Mouse (Mus musculus) megakaryocyte progenitor cell, adult 5-6 weeks (primary cell): ENCODE data around the gene She. TPM values are rescaled to one million over a fixed set of nuclear protein-coding genes. Genes with fewer than 3 reads are reported as not detected.
"Not testable (repeated sequence)": the region's sequence is repeated elsewhere in the genome, so short reads cannot be mapped to it uniquely, and the experiment has no call there.

Experiments
- ATAC-seq: replicated peaks from 2 replicates; pipeline ENCODE4 v1.8.0; 2016; ENCODE audit warnings: mild to moderate bottlenecking, moderate TSS enrichment, inconsistent platforms; ENCODE audit not compliant: poor library complexity
- total RNA-seq, 2 experiments: library from RNA; stranded (forward) in 1 of 2; stranded (reverse) in 1 of 2; fragments of 157-497, 149-512 nt in 1 of 2; fragments of 200-1000 nt in 1 of 2; gene quantifications; 2 replicates each; pipeline versions ENCODE4 v1.2.3 to v1.2.4; 2015 to 2017

Gene She
- total RNA-seq, 2 experiments from 2014 or later, result 0.12 TPM; not detected in 1

DNA sequence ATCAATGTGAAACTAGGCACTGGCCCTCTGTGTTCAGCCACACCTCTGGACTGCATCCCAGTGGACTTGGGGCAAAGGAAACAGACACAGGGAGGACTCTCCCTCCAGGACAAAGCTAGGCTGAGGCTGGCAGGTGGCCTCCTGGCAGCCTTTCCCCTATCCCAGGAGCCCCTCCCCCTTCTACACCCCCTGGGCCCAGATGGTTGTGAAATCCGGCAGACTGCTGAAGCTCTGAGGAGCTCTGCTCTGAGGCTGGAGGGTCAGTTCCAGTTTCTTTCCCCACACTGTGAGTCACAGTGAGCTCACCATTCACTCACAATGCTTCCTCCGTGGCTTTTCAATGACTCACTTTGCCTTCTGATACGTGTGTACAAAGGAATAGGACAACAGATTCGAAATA lies 29.9 kb downstream of the She start:
- peak; percentile 90 for ATAC-seq

- no peak for ATAC-seq
Measured at GRCm38 (mm10) chr3:89862182-89862761, 31.1 kb downstream of the She start.

DNA sequence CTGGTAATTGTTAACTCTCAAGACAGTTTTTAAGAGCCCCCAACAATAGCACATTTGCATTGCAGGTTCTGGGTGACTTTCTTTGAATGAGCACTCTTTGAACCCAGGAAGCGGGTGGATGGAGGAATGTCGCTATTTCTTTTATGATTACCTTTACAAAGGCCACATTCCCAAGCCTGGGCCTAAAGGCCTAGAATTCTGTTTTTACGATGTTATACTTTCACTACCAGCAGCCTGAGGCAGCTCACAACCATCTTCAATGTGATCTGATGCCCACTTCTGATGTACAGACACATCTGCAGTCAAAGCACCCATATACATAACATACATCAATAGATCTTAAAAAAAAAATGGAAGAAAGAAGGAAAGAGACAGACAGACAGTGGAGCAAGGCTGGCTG lies 32.1 kb downstream of the She start:
- ATAC-seq, result not testable (repeated sequence)

GRCm38 (mm10) chr3:89863716-89864509 lies 32.7 kb downstream of the She start:
- ATAC-seq, result peak; percentile 49; the same call in 1 of the 2 replicates

GRCm38 (mm10) chr3:89865020-89865419 lies 33.9 kb downstream of the She start:
- ATAC-seq, result no peak

- no peak for ATAC-seq
Measured at GRCm38 (mm10) chr3:89865764-89866163, 34.6 kb downstream of the She start.

- ATAC-seq, result no peak
Measured at GRCm38 (mm10) chr3:89867651-89868050, 36.5 kb downstream of the She start.

DNA sequence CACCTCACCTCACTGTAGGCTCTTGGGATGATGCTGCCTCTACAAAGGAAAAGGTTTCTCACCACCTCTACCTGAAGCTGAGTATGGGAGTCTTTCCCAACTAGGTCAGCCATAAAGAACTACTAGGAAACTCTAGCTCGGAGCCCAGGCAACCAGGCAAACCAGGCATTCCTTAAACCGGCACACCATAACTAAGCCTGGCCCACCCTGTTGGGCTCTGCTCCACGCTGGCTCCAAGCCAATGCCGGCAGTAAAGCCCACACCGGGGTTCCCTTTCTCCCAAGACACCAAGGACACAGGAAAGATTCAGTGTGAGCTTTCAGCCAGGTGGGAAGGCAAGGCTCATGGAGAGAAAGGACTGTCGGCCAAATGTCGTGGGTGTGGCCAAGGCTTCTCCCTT lies 37.2 kb downstream of the She start:
- no peak for ATAC-seq

GRCm38 (mm10) chr3:89868956-89869355 lies 37.8 kb downstream of the She start:
- ATAC-seq, result no peak

DNA sequence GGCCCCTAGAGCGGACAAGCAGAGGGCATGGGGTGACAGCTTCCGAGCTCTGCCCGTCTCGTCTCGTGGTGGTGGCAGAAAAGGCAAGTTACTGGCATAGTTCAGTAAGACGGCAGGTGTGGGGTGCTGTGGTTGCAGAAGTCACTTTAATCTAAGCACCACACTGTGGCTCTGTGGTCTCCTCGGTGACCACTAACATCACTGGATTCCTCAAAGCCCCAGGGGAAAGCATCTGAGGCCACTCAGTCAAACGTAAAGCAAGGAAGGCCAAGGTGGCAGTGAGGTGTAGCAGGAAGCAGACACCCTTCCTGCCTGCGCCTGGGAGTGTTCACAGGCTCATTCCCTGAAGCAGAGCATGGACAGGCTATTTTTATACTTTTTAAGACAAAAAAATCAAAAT lies 38.4 kb downstream of the She start:
- ATAC-seq, result peak; percentile 42

DNA sequence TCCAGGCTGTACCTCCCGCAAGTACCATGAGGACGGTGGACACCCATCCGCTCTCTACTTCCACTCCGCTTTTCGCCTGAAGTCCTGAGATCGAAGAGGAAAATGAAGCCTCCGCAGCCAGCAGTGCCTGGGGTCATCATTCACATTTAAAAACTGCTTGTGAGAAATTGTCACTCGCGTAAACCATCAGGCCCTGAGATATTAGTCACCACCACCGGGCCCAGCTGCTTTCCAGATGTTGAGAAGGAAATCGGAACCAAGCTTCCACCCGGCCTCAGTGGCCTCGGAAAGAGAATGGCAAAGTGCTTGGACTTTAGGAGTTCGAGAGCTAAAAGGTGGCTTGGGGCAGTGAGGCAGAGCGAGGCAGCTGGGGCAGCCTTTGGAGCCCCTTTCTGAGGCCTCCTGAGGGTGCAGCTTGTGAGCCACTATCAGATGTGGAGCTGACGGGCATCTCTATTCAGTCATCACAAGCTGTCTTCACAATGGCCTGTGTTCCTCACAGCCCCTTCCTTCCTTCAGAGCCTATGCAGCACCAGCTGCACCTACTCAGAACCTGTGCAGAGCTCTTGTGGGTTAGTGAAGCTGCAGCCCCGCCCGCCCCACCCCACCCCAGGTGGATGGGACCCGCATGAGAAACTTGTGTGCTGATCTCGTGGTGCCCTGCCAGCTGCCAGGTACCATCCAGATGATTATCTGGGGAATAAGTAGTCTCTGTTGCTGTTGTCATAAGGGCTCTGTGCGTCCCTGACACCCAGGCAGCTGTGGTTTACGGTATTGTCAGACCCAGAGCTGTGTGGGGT lies 39.5 kb downstream of the She start:
- peak; percentile 15; the same call in 1 of the 2 replicates for ATAC-seq

- peak; percentile 70 for ATAC-seq
Measured at GRCm38 (mm10) chr3:89871339-89871914, 40.3 kb downstream of the She start.

DNA sequence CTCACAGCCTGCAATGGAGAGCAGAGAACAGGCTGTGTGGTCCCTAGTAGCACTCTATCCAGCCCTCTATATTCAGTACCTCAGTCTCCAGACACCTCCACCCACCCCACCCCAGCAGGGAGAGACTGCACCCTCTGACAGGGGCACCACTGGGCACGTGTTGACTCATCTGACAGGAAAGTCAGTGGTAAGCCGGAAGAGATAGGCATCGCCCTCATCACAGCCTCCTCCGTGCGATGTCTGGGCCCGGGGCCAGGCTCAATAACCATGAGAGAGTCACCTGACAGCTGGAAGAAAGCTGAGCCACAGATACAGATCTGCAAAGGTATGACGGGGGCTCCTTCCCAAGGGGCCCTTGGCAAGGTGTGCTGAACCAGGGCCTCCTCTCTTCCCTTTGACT lies 41.0 kb downstream of the She start:
- ATAC-seq, result peak; percentile 54

DNA sequence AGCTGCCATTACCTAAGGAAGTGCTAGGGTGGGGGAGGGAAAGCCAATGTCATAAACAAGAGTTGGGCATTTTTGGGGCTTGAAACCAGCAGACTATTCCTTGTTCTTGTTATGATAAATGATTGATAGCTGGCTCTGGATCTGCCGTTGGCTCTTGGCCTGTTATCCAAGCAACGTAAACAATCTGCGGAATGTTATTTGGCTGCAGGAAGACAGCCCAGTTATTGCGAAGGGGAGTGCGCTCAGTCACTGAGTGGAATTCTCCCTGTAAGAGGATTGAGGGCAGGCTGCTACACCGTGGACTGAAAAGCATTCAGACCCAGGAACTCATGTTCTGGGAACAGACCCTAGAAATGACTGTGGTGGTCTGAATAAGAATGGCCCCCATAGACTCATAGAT lies 41.5 kb downstream of the She start:
- no peak for ATAC-seq

- no peak for ATAC-seq
Measured at GRCm38 (mm10) chr3:89874076-89874475, 42.9 kb downstream of the She start.

GRCm38 (mm10) chr3:89875021-89875420 lies 43.9 kb downstream of the She start:
- no peak for ATAC-seq

- no peak for ATAC-seq
Measured at GRCm38 (mm10) chr3:89875781-89876180, 44.6 kb downstream of the She start.

DNA sequence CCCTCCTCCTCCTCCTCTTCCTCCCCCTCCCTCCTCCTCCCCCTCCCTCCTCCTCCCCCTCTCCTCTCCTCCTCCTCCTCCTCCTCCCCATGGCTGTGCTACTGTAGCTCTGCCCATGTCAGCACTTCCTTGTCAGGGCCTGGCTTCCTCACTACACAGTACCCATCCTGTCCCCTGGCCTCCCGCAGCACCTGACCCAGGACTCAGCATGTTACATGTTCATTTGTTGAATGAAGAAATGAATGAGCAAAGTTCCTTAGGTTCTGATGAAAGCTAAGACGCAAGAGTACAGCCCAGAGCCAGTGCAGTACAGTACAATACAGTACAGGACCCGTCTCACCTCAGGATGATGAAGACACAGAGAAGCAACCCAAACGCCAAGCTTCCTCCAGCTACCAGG lies 45.3 kb downstream of the She start:
- no peak for ATAC-seq

- no peak for ATAC-seq
Measured at GRCm38 (mm10) chr3:89877129-89877528, 46.0 kb downstream of the She start.

- ATAC-seq, result no peak
Measured at GRCm38 (mm10) chr3:89878456-89878855, 47.3 kb downstream of the She start.

DNA sequence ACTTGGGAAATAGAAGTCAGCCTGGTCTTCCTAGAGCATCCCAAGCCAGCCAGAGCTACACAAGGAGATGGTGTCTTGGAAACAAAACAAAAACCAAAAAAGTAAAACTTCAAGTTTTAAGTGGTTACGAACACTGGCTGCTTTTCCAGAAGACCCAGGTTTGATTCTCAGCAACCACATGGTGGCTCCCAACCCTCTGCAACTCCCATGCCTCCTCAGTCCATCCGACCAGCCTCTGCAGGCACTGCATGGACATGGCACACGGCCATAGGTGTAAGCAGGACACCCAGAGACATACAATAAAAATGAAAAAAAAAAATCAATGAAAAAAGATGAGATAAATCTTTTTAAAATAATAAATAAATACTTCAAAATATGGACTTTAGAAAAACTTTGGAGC lies 48.2 kb downstream of the She start:
- no peak for ATAC-seq
